Mouse (Mus musculus) myocyte (in vitro differentiated cells): Measurements from ENCODE around the gene C3.

ENCODE experiments used
- CEBPB ChIP-seq: IDR thresholded peaks from 2 replicates; pipeline ENCODE4 v1.6.1; 2011; ENCODE audit warnings: mild to moderate bottlenecking, moderate library complexity; ENCODE audit not compliant: poor library complexity, insufficient read depth, severe bottlenecking
- E2F4 ChIP-seq: IDR thresholded peaks from one replicate; pipeline ENCODE4 v1.6.1; 2011; ENCODE audit warnings: mild to moderate bottlenecking, control low read depth, moderate library complexity; ENCODE audit not compliant: insufficient read depth
- MAX ChIP-seq: IDR thresholded peaks from one replicate; pipeline ENCODE4 v1.6.1; 2011; ENCODE audit warnings: low read depth, mild to moderate bottlenecking, control low read depth
- MYOG ChIP-seq, 3 experiments: IDR thresholded peaks; one replicate each; pipeline ENCODE4 v1.6.1; 2011; ENCODE audit warnings: control low read depth in 2 of 3, low read depth in 2 of 3, mild to moderate bottlenecking in 2 of 3; ENCODE audit not compliant: insufficient read length in 2 of 3, control insufficient read depth in 1 of 3, insufficient read depth in 1 of 3
- POLR2A ChIP-seq: IDR thresholded peaks from one replicate; pipeline ENCODE4 v1.6.1; 2011; ENCODE audit warnings: low read depth, mild to moderate bottlenecking, control low read depth, moderate library complexity; ENCODE audit not compliant: insufficient read length
- POLR2AphosphoS2 ChIP-seq: IDR thresholded peaks from one replicate; pipeline ENCODE4 v1.6.1; 2011; ENCODE audit warnings: low read depth, control low read depth; ENCODE audit not compliant: insufficient read length
- TCF3 ChIP-seq: IDR thresholded peaks from one replicate; pipeline ENCODE4 v1.6.1; 2011; ENCODE audit warnings: low read depth, control low read depth; ENCODE audit not compliant: insufficient read length
- USF1 ChIP-seq: IDR thresholded peaks from one replicate; pipeline ENCODE4 v1.6.1; 2011; ENCODE audit warnings: low read depth, mild to moderate bottlenecking, control low read depth, moderate library complexity

DNA sequence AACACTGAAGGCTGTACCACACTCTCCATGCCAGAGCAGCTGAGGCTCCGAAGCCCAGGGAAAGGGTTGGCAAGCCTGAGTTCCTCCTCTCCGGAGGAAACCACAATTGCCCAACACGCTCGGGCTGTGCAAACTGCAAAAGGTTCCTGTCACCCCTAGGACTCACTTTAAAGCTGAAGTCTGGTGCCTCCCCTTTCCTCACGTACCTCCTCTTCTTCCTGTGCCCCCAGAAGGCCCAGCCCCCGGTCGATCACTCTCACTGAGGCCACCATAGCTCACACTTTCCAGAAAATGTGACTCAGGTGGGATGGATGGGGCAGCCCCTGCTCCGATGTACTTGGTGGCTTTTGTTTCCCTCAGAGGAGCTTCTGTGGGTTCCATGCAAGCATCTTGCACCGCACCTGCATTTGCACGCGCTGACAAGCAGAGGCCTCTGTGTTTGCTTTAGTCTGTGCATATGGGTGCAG lies 33.9 kb downstream of the C3 start, which contains the start of gene Tnfsf14:
- TF ChIP-seq POLR2A (no peak), MYOG (IDR thresholded peaks at IDR 0.05; ENCODE audit: control insufficient read depth in 1 of 3, insufficient read depth in 1 of 3, insufficient read length in 2 of 3, low read depth in 2 of 3) (no peak), MAX (no peak), E2F4 (no peak), TCF3 (no peak), POLR2AphosphoS2 (no peak), CEBPB (no peak), USF1 (no peak)
